1 mouse cellular context compared by ENCODE assay signal in the genomic region with DNA sequence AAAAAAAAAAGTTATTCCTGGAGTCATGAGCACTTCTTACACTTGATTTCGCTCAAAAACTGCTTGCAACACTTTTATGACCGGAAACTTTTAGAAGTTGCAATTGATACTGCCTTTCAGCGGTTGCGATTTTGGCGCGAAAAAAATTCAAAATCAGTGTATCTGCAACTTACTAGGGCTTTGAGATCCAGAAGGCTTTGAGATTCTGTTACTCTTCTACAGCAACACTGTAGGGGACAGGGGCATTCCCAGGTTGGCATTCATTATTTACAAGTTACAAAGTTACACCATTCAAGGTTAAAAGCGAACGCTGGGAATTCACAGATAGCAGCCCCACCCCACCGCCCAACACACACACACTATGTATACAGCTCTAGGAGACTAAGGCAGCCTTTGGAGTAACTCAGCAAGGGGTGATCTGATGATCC.
TF ChIP-seq lines count a peak whose summit lies in the region.

No protein-coding gene starts in this region.

TF ChIP-seq in CH12.LX, 34 proteins besides CTCF, POLR2A, EP300 and RAD21 (continued from another document):
- TF ChIP-seq ZKSCAN1 (IDR thresholded peaks at IDR 0.05; ENCODE audit: borderline replicate concordance, low read depth, low read length) = no peak
- TF ChIP-seq ETS1 (conservative IDR thresholded peaks at IDR 0.05; ENCODE audit: low read depth, low read length) = no peak
- no peak for TF ChIP-seq NRF1 (IDR thresholded peaks at IDR 0.05; ENCODE audit: low read depth, low read length)
